Mouse (Mus musculus) c-Kit-negative CD71-positive TER-119-positive erythroid progenitor cells, embryonic 14.5 days (primary cell): ENCODE results near the gene Themis.

Experiments used
- DNase-seq: peaks from one replicate; pipeline ENCODE4 v3.0.0-alpha.2; 2013; ENCODE audit warnings: low read depth, low spot score

Themis gene

GRCm38 (mm10) chr10:28805160-28805559 is 137.0 kb downstream of the Themis start:
- DNase-seq = no peak

GRCm38 (mm10) chr10:28811928-28812570 is 143.9 kb downstream of the Themis start:
- no peak for DNase-seq

- no peak for DNase-seq
These were observed 144.4 kb downstream of the Themis start for GRCm38 (mm10) chr10:28812571-28812936.

GRCm38 (mm10) chr10:28816160-28816559 is 148.0 kb downstream of the Themis start:
- DNase-seq = no peak

- no peak for DNase-seq
These were observed 154.2 kb downstream of the Themis start for GRCm38 (mm10) chr10:28822320-28822719.

- DNase-seq = no peak
These were observed 174.4 kb downstream of the Themis start for GRCm38 (mm10) chr10:28842605-28843004.

GRCm38 (mm10) chr10:28843755-28844717 is 175.9 kb downstream of the Themis start:
- DNase-seq = peak; percentile 19

- DNase-seq = no peak
These were observed 188.0 kb downstream of the Themis start for GRCm38 (mm10) chr10:28856154-28856553.

- no peak for DNase-seq
These were observed 202.6 kb downstream of the Themis start for GRCm38 (mm10) chr10:28870580-28871354.

GRCm38 (mm10) chr10:28874605-28875004 is 206.4 kb downstream of the Themis start:
- no peak for DNase-seq

GRCm38 (mm10) chr10:28887643-28888042 is 219.5 kb downstream of the Themis start:
- DNase-seq = no peak

GRCm38 (mm10) chr10:28890886-28891285 is 222.7 kb downstream of the Themis start:
- DNase-seq = no peak

- DNase-seq = no peak
These were observed 230.2 kb downstream of the Themis start for GRCm38 (mm10) chr10:28898351-28898750.
